Mouse (Mus musculus): ENCODE results near the gene Rabgap1l.

- TF ChIP-seq POLR2A (IDR thresholded peaks at IDR 0.05; ENCODE audit: low read depth, low read length) = no peak
- no peak for TF ChIP-seq CTCF (IDR thresholded peaks at IDR 0.05; ENCODE audit: extremely low read depth, insufficient read depth, insufficient read length, insufficient replicate concordance)
Observed at GRCm38 (mm10) chr1:160374490-160374889, 418.5 kb downstream of the Rabgap1l start.

Data from spleen, adult 2 months (tissue).